Mouse (Mus musculus) gastrocnemius, adult 2 months (tissue): Measurements from ENCODE around the gene Vti1a. TPM values are rescaled to one million over a fixed set of nuclear protein-coding genes. Genes with fewer than 3 reads are reported as not detected.

Source experiments
- DNase-seq: peaks from one replicate; pipeline ENCODE4 v3.0.0; 2022
- H3K27ac ChIP-seq: fragments of 200-600 bp; 2 replicates; pipeline ENCODE4 v1.8.1; 2022; ENCODE audit warnings: mild to moderate bottlenecking
- H3K4me3 ChIP-seq: fragments of 200-600 bp; 2 replicates; pipeline ENCODE4 v1.8.1; 2022; ENCODE audit warnings: mild to moderate bottlenecking, moderate library complexity
- CTCF ChIP-seq: fragments of 200-600 bp; IDR thresholded peaks from 2 replicates; pipeline ENCODE4 v1.8.1; 2022; ENCODE audit warnings: antibody characterized with exemption, mild to moderate bottlenecking, moderate library complexity
- intact Hi-C: fragments of 180-260 bp; cut with DNase I; formaldehyde crosslinking; loops from one replicate; pipeline ENCODE4 v1.15.1; 2025
- total RNA-seq, 2 experiments: library from RNA; stranded (reverse); gene quantifications; 2 replicates each; pipeline ENCODE4 v1.2.3; 2021

Vti1a gene
- total RNA-seq, 2 experiments from 2014 or later = 18.9 to 20.3 TPM

- intact Hi-C loops = no loop called here
- DNase-seq = peak; percentile 62
- TF ChIP-seq CTCF = no peak
- Histone ChIP-seq H3K4me3 (no peak overlapping the region), H3K27ac (peak overlapping the region; percentile 62; the same call in 1 of the 2 replicates)
Observed at GRCm38 (mm10) chr19:55530041-55530440, 213.9 kb downstream of the Vti1a start.

DNA sequence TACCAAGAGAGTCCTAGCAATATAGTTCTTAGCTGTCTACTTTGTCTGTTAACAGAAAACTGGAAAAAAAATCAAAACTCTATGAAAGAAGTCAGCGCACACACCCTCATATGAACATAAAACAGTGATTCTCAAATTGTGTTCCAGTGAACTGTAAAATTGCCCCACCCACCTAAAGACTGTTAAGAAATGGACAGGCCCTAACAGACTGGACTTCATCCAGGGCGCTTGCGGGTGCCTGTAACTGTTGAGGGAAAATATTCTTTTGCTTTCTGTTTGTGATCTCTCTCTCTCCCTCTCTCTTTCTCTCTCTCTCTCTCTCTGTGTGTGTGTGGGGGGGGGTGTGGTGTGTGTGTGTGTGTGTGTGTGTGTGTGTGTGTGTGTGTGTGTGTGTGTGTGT, 216.6 kb downstream of the Vti1a start:
- DNase-seq = no peak
- Histone ChIP-seq H3K4me3 (no peak overlapping the region), H3K27ac (no peak overlapping the region)
- TF ChIP-seq CTCF = no peak
- intact Hi-C loops = no loop called here

DNA sequence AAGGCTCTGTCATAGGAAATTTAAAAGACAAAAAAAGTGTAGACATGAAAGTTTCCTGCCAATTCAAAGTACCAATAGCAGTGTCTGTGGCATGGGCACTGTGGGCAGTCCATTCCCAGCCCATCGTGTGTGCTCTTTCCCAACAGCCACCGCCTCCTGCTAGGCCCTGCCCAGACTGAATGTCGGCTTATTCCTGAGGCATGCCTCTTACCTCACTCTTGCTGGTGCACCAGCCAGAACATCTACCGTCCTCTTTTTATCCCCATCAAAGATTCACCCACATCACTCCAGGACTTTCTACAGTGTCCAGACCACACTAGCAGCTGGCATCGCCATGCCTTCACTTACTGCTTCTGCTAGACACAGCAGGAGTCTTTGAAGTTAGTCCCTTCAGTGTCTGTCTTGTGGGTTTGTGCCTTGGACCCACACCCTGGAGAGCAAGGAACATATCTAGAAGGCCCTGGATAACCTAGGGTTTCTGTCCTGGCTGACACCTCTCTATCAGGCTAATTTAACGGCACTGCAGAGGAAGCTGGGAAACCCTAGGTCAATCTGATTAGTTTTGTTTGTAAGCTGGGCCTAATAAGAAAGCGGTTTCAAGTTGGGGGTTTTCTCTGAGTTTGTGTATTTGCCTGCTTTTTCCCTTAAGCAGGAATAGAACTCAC, 220.3 kb downstream of the Vti1a start:
- DNase-seq = no peak
- intact Hi-C loops = loop anchor here (5.0 kb wide), 1 partner anchor 34 kb away; no protein-coding TSS in a partner anchor
- H3K27ac ChIP-seq = no peak overlapping the region

DNA sequence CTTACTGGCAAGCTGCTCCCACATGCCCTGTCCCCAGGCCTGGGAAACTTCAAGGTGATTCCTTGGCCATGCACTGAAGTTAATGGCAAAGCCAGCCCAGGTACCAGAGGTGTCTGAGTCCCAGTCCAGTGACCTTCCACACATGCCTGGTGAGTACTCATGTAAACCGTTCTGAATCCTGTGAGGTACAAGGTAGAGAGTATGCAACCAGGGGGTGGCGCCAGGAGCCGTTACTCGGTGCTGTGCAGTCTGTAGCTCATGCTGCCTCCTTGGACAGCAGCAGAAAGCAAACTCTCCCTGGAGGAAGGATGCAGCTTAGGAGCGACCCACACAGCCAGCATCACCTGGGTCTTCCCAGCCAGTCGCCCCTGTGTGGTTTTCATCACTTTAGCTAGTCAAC, 221.6 kb downstream of the Vti1a start:
- Histone ChIP-seq H3K27ac (no peak overlapping the region), H3K4me3 (no peak overlapping the region)
- peak; percentile 45 for TF ChIP-seq CTCF
- intact Hi-C loops = loop anchor here (5.0 kb wide), 1 partner anchor 35 kb away; no protein-coding TSS in a partner anchor
- DNase-seq = peak; percentile 55

More for the DNA sequence above, 220.3 kb downstream of the Vti1a start:
- no peak overlapping the region for H3K4me3 ChIP-seq
- no peak for TF ChIP-seq CTCF

- TF ChIP-seq CTCF = no peak
- H3K4me3 ChIP-seq = no peak overlapping the region
- DNase-seq = peak; percentile 6
- H3K27ac ChIP-seq = no peak overlapping the region
- intact Hi-C loops = no loop called here
Observed at GRCm38 (mm10) chr19:55541641-55542040, 225.5 kb downstream of the Vti1a start.

DNA sequence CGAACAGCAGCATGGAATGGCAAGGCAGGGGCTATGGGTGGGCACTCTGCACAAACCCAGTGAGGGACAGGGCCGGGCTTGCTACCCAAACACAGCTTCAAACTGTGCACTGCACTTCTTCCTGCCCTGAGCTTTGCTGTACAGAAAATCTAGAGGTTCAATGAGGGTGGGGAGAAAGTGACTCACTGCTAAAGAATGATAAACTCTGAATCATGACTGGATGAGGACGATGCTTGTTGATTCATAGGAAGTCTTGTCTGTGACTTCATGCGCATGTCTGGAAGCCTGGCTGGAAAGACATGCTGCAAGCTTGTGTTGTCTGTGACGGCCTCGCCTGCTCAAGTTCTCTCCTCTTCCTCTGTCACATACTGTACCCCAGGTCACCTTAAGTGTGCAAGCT, 226.4 kb downstream of the Vti1a start:
- no peak overlapping the region for H3K4me3 ChIP-seq
- no peak for TF ChIP-seq CTCF
- peak; percentile 20 for DNase-seq
- no peak overlapping the region for H3K27ac ChIP-seq
- intact Hi-C loops = no loop called here

DNA sequence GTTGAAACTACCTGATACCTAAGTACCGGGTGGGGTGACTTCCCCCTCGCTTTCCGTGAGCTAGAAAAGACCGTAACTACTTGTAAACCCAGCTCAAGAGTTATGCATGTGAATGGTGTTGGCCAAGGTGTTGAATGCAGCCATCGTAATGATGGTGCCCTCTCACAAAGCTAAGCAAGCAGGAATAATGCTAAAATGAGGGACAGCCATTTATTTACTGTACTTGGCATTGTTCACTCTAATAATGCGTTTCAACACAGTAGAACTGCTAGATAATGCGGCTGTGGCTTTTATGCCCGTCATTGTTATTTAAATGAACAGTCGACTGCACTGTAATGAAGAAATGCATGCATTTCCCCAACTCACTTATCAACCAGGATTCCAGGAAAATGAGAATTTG, 227.1 kb downstream of the Vti1a start:
- DNase-seq = no peak
- TF ChIP-seq CTCF = no peak
- Histone ChIP-seq H3K4me3 (no peak overlapping the region), H3K27ac (no peak overlapping the region)
- intact Hi-C loops = no loop called here

- Histone ChIP-seq H3K27ac (no peak overlapping the region), H3K4me3 (no peak overlapping the region)
- peak; percentile 19 for DNase-seq
- intact Hi-C loops = loop anchor here (2.0 kb wide), 1 partner anchor 350 kb away; no protein-coding TSS in a partner anchor
- TF ChIP-seq CTCF = no peak
Observed at GRCm38 (mm10) chr19:55544498-55544897, 228.4 kb downstream of the Vti1a start.

DNA sequence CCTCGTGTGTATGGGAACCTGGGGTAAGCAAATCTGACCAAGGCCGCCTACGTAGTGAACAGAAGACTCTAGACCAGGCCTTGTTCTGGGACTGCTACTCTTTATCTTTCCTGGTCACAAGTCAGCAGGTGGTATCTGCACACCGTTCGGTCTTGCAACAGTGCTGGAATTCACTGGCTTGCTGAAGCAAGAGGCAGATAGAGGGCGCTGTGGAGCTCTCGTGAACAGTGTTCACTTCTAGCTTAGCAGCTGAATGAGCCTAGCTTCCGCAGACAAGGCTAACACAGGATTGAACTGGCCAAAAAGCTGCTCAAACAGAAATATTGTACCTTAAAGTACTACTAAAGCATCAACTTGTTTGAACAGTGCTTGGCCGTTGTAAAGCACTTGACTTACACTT, 229.4 kb downstream of the Vti1a start:
- Histone ChIP-seq H3K4me3 (no peak overlapping the region), H3K27ac (no peak overlapping the region)
- intact Hi-C loops = loop anchor here (1.0 to 5.0 kb wide), 4 partner anchors 197 to 587 kb away; partner anchors contain the start of gene Tcf7l2
- peak; percentile 91 for TF ChIP-seq CTCF
- peak; percentile 88 for DNase-seq

DNA sequence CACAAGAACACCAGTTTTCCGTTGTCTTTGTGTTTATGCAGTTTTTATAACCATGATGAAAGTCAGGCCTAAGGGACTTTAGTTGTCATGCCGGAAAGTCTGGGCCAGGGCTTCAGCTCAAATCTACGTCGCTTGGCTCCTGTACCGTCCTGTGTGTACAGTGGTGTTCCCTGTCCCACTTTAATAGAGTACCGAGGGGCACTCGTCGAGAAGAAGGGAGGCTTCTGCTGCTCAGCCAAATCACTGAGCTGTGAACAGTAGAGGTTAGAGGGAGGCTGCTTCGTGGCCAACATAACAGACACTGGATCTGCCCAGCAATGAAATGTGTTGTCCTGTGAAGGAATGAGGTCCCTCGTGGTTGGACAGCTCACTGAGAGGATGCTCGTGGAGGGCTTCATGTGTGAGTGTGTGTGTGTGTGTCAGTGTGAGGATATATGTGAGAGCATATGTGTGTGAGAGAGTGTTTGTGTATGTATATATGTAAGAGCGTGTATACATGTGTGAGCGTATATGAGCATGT, 230.0 kb downstream of the Vti1a start:
- no peak for TF ChIP-seq CTCF
- no peak overlapping the region for H3K27ac ChIP-seq
- intact Hi-C loops = loop anchor here (5.0 kb wide), 2 partner anchors 196 to 586 kb away; partner anchors contain the start of gene Tcf7l2
- no peak overlapping the region for H3K4me3 ChIP-seq
- no peak for DNase-seq

GRCm38 (mm10) chr19:55548206-55548605, 232.1 kb downstream of the Vti1a start:
- no peak for DNase-seq
- Histone ChIP-seq H3K27ac (no peak overlapping the region), H3K4me3 (no peak overlapping the region)
- TF ChIP-seq CTCF = no peak
- intact Hi-C loops = loop anchor here (5.0 kb wide), 2 partner anchors 194 to 584 kb away; partner anchors contain the start of gene Tcf7l2

- H3K4me3 ChIP-seq = no peak overlapping the region
- intact Hi-C loops = loop anchor here (5.0 kb wide), 2 partner anchors 194 to 584 kb away; partner anchors contain the start of gene Tcf7l2
- TF ChIP-seq CTCF = no peak
Observed at GRCm38 (mm10) chr19:55548656-55549055, 232.6 kb downstream of the Vti1a start.

DNA sequence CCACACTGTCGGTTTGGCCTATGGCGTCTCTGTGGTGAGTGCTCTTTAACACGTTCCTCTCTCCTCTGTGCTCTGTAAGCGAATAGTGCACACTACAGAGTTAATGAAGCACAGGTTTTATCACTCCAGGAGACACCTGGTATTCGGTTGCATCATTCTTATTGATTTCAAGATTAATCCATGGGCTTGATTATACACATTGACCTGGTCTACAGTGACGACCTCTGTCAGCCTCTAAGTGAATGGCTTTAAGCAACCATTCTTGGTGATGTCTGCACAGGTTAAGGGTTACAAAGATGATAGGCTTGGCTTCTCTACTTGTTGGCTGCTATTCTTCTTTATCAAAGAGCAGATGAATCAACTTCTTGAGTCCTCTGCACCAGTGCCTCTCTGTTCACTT, 234.1 kb downstream of the Vti1a start:
- H3K4me3 ChIP-seq = no peak overlapping the region
- intact Hi-C loops = no loop called here
- DNase-seq = no peak
- H3K27ac ChIP-seq = no peak overlapping the region
- TF ChIP-seq CTCF = no peak

More at GRCm38 (mm10) chr19:55548656-55549055, 232.6 kb downstream of the Vti1a start:
- no peak overlapping the region for H3K27ac ChIP-seq
- DNase-seq = no peak
